Mouse (Mus musculus): Measurements from ENCODE around the gene 1700042G07Rik. TPM values are rescaled to one million over a fixed set of nuclear protein-coding genes. Genes with fewer than 3 reads are reported as not detected.

1700042G07Rik gene
- polyA plus RNA-seq, 1 experiment = not detected

DNA sequence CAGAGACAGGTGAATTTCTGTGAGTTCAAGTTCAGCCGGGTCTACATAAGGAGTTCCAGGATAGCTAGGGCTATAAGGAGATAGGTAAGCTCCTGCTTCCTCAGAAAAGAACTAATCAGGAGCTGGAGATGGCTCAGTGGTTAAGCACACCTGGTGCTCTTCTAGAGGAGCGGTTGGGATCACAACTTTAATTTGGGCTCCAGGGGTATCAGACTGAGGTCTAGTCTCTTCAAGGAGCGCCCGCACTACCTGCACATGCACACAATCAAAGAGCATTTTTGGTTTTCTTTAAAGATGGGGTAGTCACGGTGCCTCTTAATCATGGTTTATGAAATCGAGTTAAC lies 23.4 kb upstream of the 1700042G07Rik start:
- TF ChIP-seq CTCF (IDR thresholded peaks at IDR 0.05; ENCODE audit: borderline replicate concordance, control insufficient read depth, extremely low read depth, insufficient read depth, low read length, poor library complexity) = no peak
- no peak for TF ChIP-seq POLR2A (IDR thresholded peaks at IDR 0.05; ENCODE audit: control insufficient read depth, extremely low read depth, insufficient read depth, low read length, poor library complexity)
- H3K36me3 ChIP-seq (ENCODE audit: control insufficient read depth, insufficient read depth, low read length) = 0 out of 2 replicates have a peak, but pooled peaks cover 4% of the 10 kb centered on the region
- H3K4me3 ChIP-seq (ENCODE audit: control insufficient read depth, insufficient read depth, low read length) = peak overlapping the region; percentile 70
- H3K27me3 ChIP-seq (ENCODE audit: control insufficient read depth, insufficient read depth, low read length) = no peaks in the 10 kb centered on the region
- H3K27ac ChIP-seq (ENCODE audit: control insufficient read depth, insufficient read depth, low read length) = no peak overlapping the region
- H3K4me1 ChIP-seq (replicated peaks; ENCODE audit: control insufficient read depth, insufficient read depth, low read length) = peaks cover 12% of the 10 kb centered on the region
- WGBS = 34% methylated on average over 6 of the region's 6 CpGs
- DNase-seq = no peak

DNA sequence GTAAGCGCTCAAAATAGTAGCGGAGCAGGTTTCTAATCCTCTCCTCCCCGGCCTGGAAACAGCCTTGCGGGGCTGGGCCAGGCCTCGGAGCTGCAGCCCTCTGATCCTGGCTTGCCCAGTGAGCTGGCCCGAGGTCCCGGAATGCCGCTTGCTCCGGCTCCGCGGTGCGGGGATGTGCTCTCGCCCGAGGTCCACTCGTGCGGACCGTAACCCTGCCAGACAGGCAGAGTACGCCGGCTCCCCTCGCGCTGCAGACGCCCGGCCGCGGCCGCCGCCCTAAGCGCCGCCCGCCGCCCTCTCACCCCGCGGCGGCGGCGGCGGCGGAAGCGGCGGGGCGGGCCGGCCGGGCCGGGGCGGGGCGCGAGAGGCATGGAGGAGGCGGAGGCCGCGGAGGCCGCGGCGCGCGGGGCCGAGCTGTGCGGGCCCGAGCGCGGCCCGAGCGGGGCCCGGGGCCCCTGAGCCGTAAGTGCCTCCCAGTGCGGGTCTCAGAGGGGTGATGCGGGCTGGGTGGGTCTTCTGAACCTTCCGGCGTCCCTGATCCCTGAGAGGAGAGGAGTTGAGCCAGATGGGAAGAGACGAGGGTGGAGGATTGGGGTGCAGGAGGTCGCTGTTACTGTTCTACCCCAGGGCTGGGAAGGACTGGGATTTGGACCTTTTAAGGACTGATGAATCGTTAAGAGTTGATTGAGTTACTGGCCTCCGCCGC lies 22.9 kb upstream of the 1700042G07Rik start:
- Histone ChIP-seq H3K36me3 (ENCODE audit: control insufficient read depth, insufficient read depth, low read length) (0 out of 2 replicates have a peak, but pooled peaks cover 8% of the 10 kb centered on the region), H3K4me3 (ENCODE audit: control insufficient read depth, insufficient read depth, low read length) (peak overlapping the region; percentile 81), H3K27me3 (ENCODE audit: control insufficient read depth, insufficient read depth, low read length) (no peaks in the 10 kb centered on the region), H3K4me1 (replicated peaks; ENCODE audit: control insufficient read depth, insufficient read depth, low read length) (peaks cover 12% of the 10 kb centered on the region), H3K27ac (ENCODE audit: control insufficient read depth, insufficient read depth, low read length) (no peak overlapping the region)
- DNase-seq = peak; percentile 68
- TF ChIP-seq POLR2A (IDR thresholded peaks at IDR 0.05; ENCODE audit: control insufficient read depth, extremely low read depth, insufficient read depth, low read length, poor library complexity) (peak; percentile 84), CTCF (IDR thresholded peaks at IDR 0.05; ENCODE audit: borderline replicate concordance, control insufficient read depth, extremely low read depth, insufficient read depth, low read length, poor library complexity) (no peak)
- WGBS = 5% methylated on average over 72 of the region's 73 CpGs

DNA sequence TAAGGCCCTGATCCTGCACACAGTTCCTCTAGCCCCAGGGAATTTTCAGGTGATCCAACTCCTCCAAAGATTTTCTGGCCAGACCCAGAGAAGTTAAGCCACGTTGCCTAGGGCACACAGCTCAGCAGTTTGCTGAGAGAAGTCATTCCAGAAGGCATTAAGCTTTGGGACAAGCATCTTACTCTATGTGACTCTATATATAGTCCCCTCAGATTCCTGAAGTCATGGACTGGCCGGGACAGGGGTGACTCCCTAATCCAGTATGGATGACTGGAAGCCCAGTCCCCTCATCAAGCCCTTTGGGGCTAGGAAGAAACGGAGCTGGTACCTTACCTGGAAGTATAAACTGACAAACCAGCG lies 22.3 kb upstream of the 1700042G07Rik start:
- no peak for TF ChIP-seq CTCF (IDR thresholded peaks at IDR 0.05; ENCODE audit: borderline replicate concordance, control insufficient read depth, extremely low read depth, insufficient read depth, low read length, poor library complexity)
- peaks cover 12% of the 10 kb centered on the region for H3K4me1 ChIP-seq (replicated peaks; ENCODE audit: control insufficient read depth, insufficient read depth, low read length)
- no peaks in the 10 kb centered on the region for H3K27me3 ChIP-seq (ENCODE audit: control insufficient read depth, insufficient read depth, low read length)
- peak overlapping the region; percentile 81 for H3K4me3 ChIP-seq (ENCODE audit: control insufficient read depth, insufficient read depth, low read length)
- no peak overlapping the region for H3K27ac ChIP-seq (ENCODE audit: control insufficient read depth, insufficient read depth, low read length)
- 0 out of 2 replicates have a peak, but pooled peaks cover 9% of the 10 kb centered on the region for H3K36me3 ChIP-seq (ENCODE audit: control insufficient read depth, insufficient read depth, low read length)
- DNase-seq = no peak
- 36% methylated on average over 4 of the region's 4 CpGs for WGBS

DNA sequence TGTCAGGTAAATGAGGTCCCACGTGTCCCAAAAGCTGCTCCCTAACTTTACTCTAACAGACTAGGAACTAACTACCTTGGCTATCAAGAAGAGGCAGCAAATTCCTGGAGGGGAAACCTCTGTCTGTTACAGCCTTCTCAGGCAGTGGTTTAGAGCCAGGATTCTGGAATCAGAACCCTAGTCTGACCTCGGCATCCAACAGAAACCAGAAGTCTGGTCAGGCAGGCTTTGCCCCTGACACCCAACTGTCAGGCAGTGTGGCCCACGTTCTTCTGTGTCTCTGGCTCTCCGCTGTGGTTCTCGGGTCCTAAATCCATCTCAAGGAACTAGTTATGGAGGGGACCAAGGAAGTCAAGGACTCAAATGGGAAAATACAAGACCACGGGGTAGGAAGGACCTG lies 21.9 kb upstream of the 1700042G07Rik start, which contains the start of gene Lurap1:
Gene Lurap1 (minus strand): TSS at position 101 of the 400 bp plus-strand sequence.
- TF ChIP-seq POLR2A (IDR thresholded peaks at IDR 0.05; ENCODE audit: control insufficient read depth, extremely low read depth, insufficient read depth, low read length, poor library complexity) = no peak
- no peak for TF ChIP-seq CTCF (IDR thresholded peaks at IDR 0.05; ENCODE audit: borderline replicate concordance, control insufficient read depth, extremely low read depth, insufficient read depth, low read length, poor library complexity)
- DNase-seq = no peak
- 80% methylated on average over 6 of the region's 6 CpGs for WGBS
- H3K36me3 ChIP-seq (ENCODE audit: control insufficient read depth, insufficient read depth, low read length) = 0 out of 2 replicates have a peak, but pooled peaks cover 12% of the 10 kb centered on the region
- peaks cover 12% of the 10 kb centered on the region for H3K4me1 ChIP-seq (replicated peaks; ENCODE audit: control insufficient read depth, insufficient read depth, low read length)
- peak within 1 kb of the TSS; percentile 81 for H3K4me3 ChIP-seq (ENCODE audit: control insufficient read depth, insufficient read depth, low read length)
- no peaks in the 10 kb centered on the region for H3K27me3 ChIP-seq (ENCODE audit: control insufficient read depth, insufficient read depth, low read length)
- H3K27ac ChIP-seq (ENCODE audit: control insufficient read depth, insufficient read depth, low read length) = no peak within 1 kb of the TSS

- WGBS = 98% methylated on average over 15 of the region's 15 CpGs
- no peak for DNase-seq
- no peaks in the 10 kb centered on the region for H3K27me3 ChIP-seq (ENCODE audit: control insufficient read depth, insufficient read depth, low read length)
- H3K27ac ChIP-seq (ENCODE audit: control insufficient read depth, insufficient read depth, low read length) = no peak overlapping the region
- TF ChIP-seq CTCF (IDR thresholded peaks at IDR 0.05; ENCODE audit: borderline replicate concordance, control insufficient read depth, extremely low read depth, insufficient read depth, low read length, poor library complexity) = no peak
- TF ChIP-seq POLR2A (IDR thresholded peaks at IDR 0.05; ENCODE audit: control insufficient read depth, extremely low read depth, insufficient read depth, low read length, poor library complexity) = no peak
- H3K4me3 ChIP-seq (ENCODE audit: control insufficient read depth, insufficient read depth, low read length) = no peak overlapping the region
- 0 out of 2 replicates have a peak, but pooled peaks cover 16% of the 10 kb centered on the region for H3K36me3 ChIP-seq (ENCODE audit: control insufficient read depth, insufficient read depth, low read length)
- peaks cover 12% of the 10 kb centered on the region for H3K4me1 ChIP-seq (replicated peaks; ENCODE audit: control insufficient read depth, insufficient read depth, low read length)
These were observed 20.5 kb upstream of the 1700042G07Rik start for GRCm38 (mm10) chr4:116152702-116153101.

DNA sequence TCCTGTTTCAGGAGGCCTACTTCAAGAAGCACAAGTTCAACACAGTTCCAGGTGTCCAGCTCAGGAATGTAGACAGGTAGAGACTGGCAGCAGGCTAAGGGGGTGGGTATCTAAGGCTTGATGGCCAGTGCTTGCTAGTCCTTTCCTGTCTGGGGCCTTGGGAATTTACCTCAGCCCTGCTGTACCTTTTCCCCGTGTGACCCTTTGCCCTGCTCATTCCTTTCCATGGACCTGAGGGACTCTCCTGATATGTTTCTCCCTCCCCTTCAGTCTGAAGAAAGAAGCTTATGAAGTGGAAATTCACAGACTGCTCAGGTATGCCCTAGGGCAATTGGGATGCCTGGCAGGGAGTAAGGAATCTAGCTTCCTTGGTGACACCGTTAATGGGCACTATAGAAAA lies 15.3 kb upstream of the 1700042G07Rik start:
- peaks cover 3% of the 10 kb centered on the region; the same call in 1 of the 2 replicates for H3K4me1 ChIP-seq (replicated peaks; ENCODE audit: control insufficient read depth, insufficient read depth, low read length)
- TF ChIP-seq CTCF (IDR thresholded peaks at IDR 0.05; ENCODE audit: borderline replicate concordance, control insufficient read depth, extremely low read depth, insufficient read depth, low read length, poor library complexity) (no peak), POLR2A (IDR thresholded peaks at IDR 0.05; ENCODE audit: control insufficient read depth, extremely low read depth, insufficient read depth, low read length, poor library complexity) (no peak)
- no peak overlapping the region for H3K4me3 ChIP-seq (ENCODE audit: control insufficient read depth, insufficient read depth, low read length)
- H3K27ac ChIP-seq (ENCODE audit: control insufficient read depth, insufficient read depth, low read length) = no peak overlapping the region
- DNase-seq = no peak
- 93% methylated on average over 2 of the region's 2 CpGs for WGBS
- no peaks in the 10 kb centered on the region for H3K27me3 ChIP-seq (ENCODE audit: control insufficient read depth, insufficient read depth, low read length)
- 0 out of 2 replicates have a peak, but pooled peaks cover 16% of the 10 kb centered on the region for H3K36me3 ChIP-seq (ENCODE audit: control insufficient read depth, insufficient read depth, low read length)

Data from thymus, adult 2 months (tissue).